In genomic region chr9:66349860-66350787, GRCm38 (mm10) we compare ENCODE assay signal across 7 mouse cellular contexts. TPM values are rescaled to one million over a fixed set of nuclear protein-coding genes. Genes with fewer than 3 reads are reported as not detected.
DNase-seq lines count a peak whose midpoint lies in the region; ATAC-seq lines count a peak whose summit lies in the region.

Herc1 (plus strand) TSS chr9:66350450.

- peak within 1 kb of the TSS; percentile 91 for H3K27ac ChIP-seq in embryonic facial prominence, embryonic 11.5 days (replicated peaks; ENCODE audit: low read depth, low read length)
- peak within 1 kb of the TSS; percentile 87 for H3K27ac ChIP-seq in limb, embryonic 11.5 days (replicated peaks; ENCODE audit: low read depth, low read length)
- H3K27ac ChIP-seq in midbrain, embryonic 14.5 days (replicated peaks; ENCODE audit: low read depth, low read length) = peak within 1 kb of the TSS; percentile 97

- no peaks in the 10 kb centered on the region for H3K27me3 ChIP-seq in embryonic facial prominence, embryonic 11.5 days (ENCODE audit: control insufficient read depth, insufficient read depth, low read length)
- H3K27me3 ChIP-seq in limb, embryonic 11.5 days (ENCODE audit: control insufficient read depth, insufficient read depth, low read length) = no peaks in the 10 kb centered on the region
- H3K27me3 ChIP-seq in midbrain, embryonic 14.5 days (ENCODE audit: control insufficient read depth, insufficient read depth, low read length) = no peaks in the 10 kb centered on the region

- no peaks in the 10 kb centered on the region for H3K9me3 ChIP-seq in embryonic facial prominence, embryonic 11.5 days (replicated peaks; ENCODE audit: control insufficient read depth, low read length)
- no peaks in the 10 kb centered on the region for H3K9me3 ChIP-seq in limb, embryonic 11.5 days (ENCODE audit: control insufficient read depth, low read length)
- H3K9me3 ChIP-seq in midbrain, embryonic 14.5 days (ENCODE audit: control insufficient read depth, low read length) = no peaks in the 10 kb centered on the region

- peak within 1 kb of the TSS; percentile 97 for H3K4me3 ChIP-seq in embryonic facial prominence, embryonic 11.5 days (ENCODE audit: low read depth, low read length)
- H3K4me3 ChIP-seq in limb, embryonic 11.5 days (ENCODE audit: low read depth, low read length) = peak within 1 kb of the TSS; percentile 99
- H3K4me3 ChIP-seq in midbrain, embryonic 14.5 days (replicated peaks; ENCODE audit: low read depth, low read length) = peak within 1 kb of the TSS; percentile 80

- peak within 1 kb of the TSS; percentile 94 for H3K9ac ChIP-seq in embryonic facial prominence, embryonic 11.5 days (replicated peaks; ENCODE audit: low read length)
- H3K9ac ChIP-seq in limb, embryonic 11.5 days (ENCODE audit: low read length) = peak within 1 kb of the TSS; percentile 96
- peak within 1 kb of the TSS; percentile 95 for H3K9ac ChIP-seq in midbrain, embryonic 14.5 days (replicated peaks; ENCODE audit: low read length)

- H3K4me2 ChIP-seq in embryonic facial prominence, embryonic 11.5 days (ENCODE audit: low read depth, low read length) = peak within 1 kb of the TSS; percentile 86
- peak within 1 kb of the TSS; percentile 67 for H3K4me2 ChIP-seq in limb, embryonic 11.5 days (ENCODE audit: low read depth, severe bottlenecking)
- peak within 1 kb of the TSS; percentile 65 for H3K4me2 ChIP-seq in midbrain, embryonic 14.5 days (ENCODE audit: low read length)

- no peaks in the 10 kb centered on the region; the same call in 1 of the 2 replicates for H3K4me1 ChIP-seq in embryonic facial prominence, embryonic 11.5 days (ENCODE audit: control insufficient read depth, insufficient read depth, low read length)
- H3K4me1 ChIP-seq in limb, embryonic 11.5 days (ENCODE audit: control insufficient read depth, insufficient read depth, low read length) = no peaks in the 10 kb centered on the region
- peaks cover 16% of the 10 kb centered on the region for H3K4me1 ChIP-seq in midbrain, embryonic 14.5 days (ENCODE audit: control insufficient read depth, insufficient read depth, low read length)

- peak; percentile 88 for ATAC-seq in embryonic facial prominence, embryonic 11.5 days (replicated peaks; ENCODE audit: insufficient number of reproducible peaks, low FRiP score, low TSS enrichment, low read depth)
- peak; percentile 81 for ATAC-seq in limb, embryonic 11.5 days (ENCODE audit: insufficient number of reproducible peaks, low FRiP score, low TSS enrichment, low read depth)
- ATAC-seq in midbrain, embryonic 14.5 days (ENCODE audit: low FRiP score, low TSS enrichment) = peak; percentile 88

- no peaks in the 10 kb centered on the region for H3K36me3 ChIP-seq in embryonic facial prominence, embryonic 11.5 days (replicated peaks; ENCODE audit: control insufficient read depth, insufficient read depth, low read depth, low read length)
- H3K36me3 ChIP-seq in limb, embryonic 11.5 days (ENCODE audit: control insufficient read depth, insufficient read depth, low read length) = no peaks in the 10 kb centered on the region
- H3K36me3 ChIP-seq in midbrain, embryonic 14.5 days (ENCODE audit: control insufficient read depth, insufficient read depth, low read length) = no peaks in the 10 kb centered on the region

- DNase-seq in adrenal gland, postnatal 14 days = peak; percentile 97
- DNase-seq in embryonic facial prominence, embryonic 11.5 days (ENCODE audit: low spot score) = peak; percentile 97
- peak; percentile 99 for DNase-seq in heart, adult 11 months
- DNase-seq in kidney, adult 18-20 months = peak; percentile 96
- peak; percentile 97 for DNase-seq in limb, embryonic 11.5 days (ENCODE audit: low spot score)
- peak; percentile 99 for DNase-seq in midbrain, embryonic 14.5 days
- DNase-seq in spleen, adult 18-20 months = peak; percentile 90 to 92

- WGBS in embryonic facial prominence, embryonic 11.5 days = under 1% methylated on average over 85 of the region's 85 CpGs
- WGBS in limb, embryonic 11.5 days = under 1% methylated on average over 85 of the region's 85 CpGs
- WGBS in midbrain, embryonic 14.5 days = under 1% methylated on average over 85 of the region's 85 CpGs

RNA-seq across cellular contexts. Expression of gene Herc1, which starts in this region (rescaled TPM):
- total RNA-seq in adrenal gland, postnatal 14 days (2021) = 49.1 and 49.2 TPM in 2 replicates
- 24.1 and 25.2 TPM in 2 replicates for polyA plus RNA-seq in embryonic facial prominence, embryonic 11.5 days (2014; fragmentation: Nextera tagmentation; extraction: Ambion mirVana)
- 24.9 and 28.2 TPM in 2 replicates for polyA plus RNA-seq in limb, embryonic 11.5 days (2014; fragmentation: Nextera tagmentation; extraction: Ambion mirVana)
- polyA plus RNA-seq in midbrain, embryonic 14.5 days (2014; fragmentation: Nextera tagmentation; extraction: Ambion mirVana) = 48.3 and 64.1 TPM in 2 replicates

Comparison
In these comparisons a context has a peak if more than half of its experiments do, and no peak if none do; other contexts are left out.
1. Peak in every context shown above with its lines: DNase-seq, ATAC-seq, H3K4me3 ChIP-seq and H3K27ac ChIP-seq.